Mouse (Mus musculus): ENCODE measurements around the gene Lemd1. TPM values are rescaled to one million over a fixed set of nuclear protein-coding genes. Genes with fewer than 3 reads are reported as not detected.
A peak's percentile ranks its signal among the peaks of the same experiment; 100 is the strongest.

Gene Lemd1
- total and polyA plus RNA-seq, 2 experiments, result not detected

GRCm38 (mm10) chr1:132298425-132298800, 107.2 kb downstream of the Lemd1 start, which contains the start of gene Klhdc8a:
Klhdc8a (plus strand) TSS chr1:132298626.
- H3K4me1 ChIP-seq (ENCODE audit: control insufficient read depth, insufficient read depth, low read length), result peaks cover 11% of the 10 kb centered on the region
- 3% methylated on average over 28 of the region's 28 CpGs for WGBS
- H3K9ac ChIP-seq (ENCODE audit: low read depth, low read length), result peak within 1 kb of the TSS; percentile 92
- H3K36me3 ChIP-seq (ENCODE audit: control insufficient read depth, insufficient read depth, low read length), result no peaks in the 10 kb centered on the region
- H3K79me2 ChIP-seq (ENCODE audit: control insufficient read depth, insufficient read depth, low read length), result no peaks in the 10 kb centered on the region
- DNase-seq (ENCODE audit: extremely low read depth, low read depth, low spot score), result peak; percentile 84
- peak within 1 kb of the TSS; percentile 76 for H3K4me3 ChIP-seq (ENCODE audit: insufficient read depth, low read depth, low read length)
- no peak for TF ChIP-seq CTCF (IDR thresholded peaks at IDR 0.05; ENCODE audit: low read depth, low read length)
- peak; percentile 52 for TF ChIP-seq POLR2A (IDR thresholded peaks at IDR 0.05; ENCODE audit: extremely low read depth, insufficient read depth, low read length)
- H3K27ac ChIP-seq (replicated peaks; ENCODE audit: insufficient read depth, low read depth, low read length), result peak within 1 kb of the TSS; percentile 75
- H3K27me3 ChIP-seq (ENCODE audit: control insufficient read depth, insufficient read depth, low read length), result no peaks in the 10 kb centered on the region

DNA sequence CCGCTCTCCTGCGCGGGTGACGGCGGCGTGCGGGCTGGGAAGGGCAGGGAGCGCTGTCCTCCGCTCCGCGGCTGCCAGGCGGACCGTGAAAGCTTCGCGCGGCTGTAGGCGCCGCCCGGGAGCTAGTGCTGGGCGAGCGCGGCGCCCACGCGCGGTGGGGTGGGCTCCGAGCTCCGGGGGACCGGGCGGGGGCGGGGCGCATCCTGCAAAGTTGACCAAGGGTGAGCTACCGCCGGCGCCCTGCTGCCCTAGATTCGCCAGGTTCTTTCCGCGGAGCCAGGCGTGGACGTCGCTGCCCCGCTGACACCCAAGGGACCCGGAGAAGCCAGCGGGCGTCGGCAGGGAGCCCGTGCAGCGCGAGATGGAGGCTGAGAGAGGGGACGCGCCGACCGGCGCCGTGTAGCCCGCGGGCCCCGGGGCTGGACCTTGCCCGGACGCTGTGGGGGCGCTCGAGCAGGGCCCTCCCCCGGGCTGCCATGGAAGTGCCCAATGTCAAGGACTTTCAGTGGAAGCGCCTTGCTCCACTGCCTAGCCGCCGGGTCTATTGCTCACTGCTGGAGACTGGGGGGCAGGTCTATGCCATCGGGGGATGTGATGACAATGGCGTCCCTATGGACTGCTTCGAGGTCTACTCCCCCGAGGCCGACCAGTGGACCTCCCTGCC, 107.7 kb downstream of the Lemd1 start:
- no peak for TF ChIP-seq CTCF (IDR thresholded peaks at IDR 0.05; ENCODE audit: low read depth, low read length)
- TF ChIP-seq POLR2A (IDR thresholded peaks at IDR 0.05; ENCODE audit: extremely low read depth, insufficient read depth, low read length), result no peak
- peak overlapping the region; percentile 92 for H3K9ac ChIP-seq (ENCODE audit: low read depth, low read length)
- no peak for DNase-seq (ENCODE audit: extremely low read depth, low read depth, low spot score)
- H3K27ac ChIP-seq (replicated peaks; ENCODE audit: insufficient read depth, low read depth, low read length), result peak overlapping the region; percentile 75
- 1% methylated on average over 71 of the region's 71 CpGs for WGBS
- H3K4me1 ChIP-seq (ENCODE audit: control insufficient read depth, insufficient read depth, low read length), result peaks cover 11% of the 10 kb centered on the region
- H3K36me3 ChIP-seq (ENCODE audit: control insufficient read depth, insufficient read depth, low read length), result no peaks in the 10 kb centered on the region
- no peaks in the 10 kb centered on the region for H3K79me2 ChIP-seq (ENCODE audit: control insufficient read depth, insufficient read depth, low read length)
- H3K4me3 ChIP-seq (ENCODE audit: insufficient read depth, low read depth, low read length), result peak overlapping the region; percentile 76
- H3K27me3 ChIP-seq (ENCODE audit: control insufficient read depth, insufficient read depth, low read length), result no peaks in the 10 kb centered on the region

GRCm38 (mm10) chr1:132299744-132300143, 108.5 kb downstream of the Lemd1 start:
- H3K27me3 ChIP-seq (ENCODE audit: control insufficient read depth, insufficient read depth, low read length), result no peaks in the 10 kb centered on the region
- H3K4me1 ChIP-seq (ENCODE audit: control insufficient read depth, insufficient read depth, low read length), result peaks cover 11% of the 10 kb centered on the region
- no peak overlapping the region for H3K27ac ChIP-seq (replicated peaks; ENCODE audit: insufficient read depth, low read depth, low read length)
- H3K36me3 ChIP-seq (ENCODE audit: control insufficient read depth, insufficient read depth, low read length), result no peaks in the 10 kb centered on the region
- H3K79me2 ChIP-seq (ENCODE audit: control insufficient read depth, insufficient read depth, low read length), result no peaks in the 10 kb centered on the region
- H3K4me3 ChIP-seq (ENCODE audit: insufficient read depth, low read depth, low read length), result no peak overlapping the region
- TF ChIP-seq POLR2A (IDR thresholded peaks at IDR 0.05; ENCODE audit: extremely low read depth, insufficient read depth, low read length) (no peak), CTCF (IDR thresholded peaks at IDR 0.05; ENCODE audit: low read depth, low read length) (no peak)
- WGBS, result 49% methylated on average over 5 of the region's 5 CpGs
- peak; percentile 73 for DNase-seq (ENCODE audit: extremely low read depth, low read depth, low spot score)
- H3K9ac ChIP-seq (ENCODE audit: low read depth, low read length), result no peak overlapping the region

GRCm38 (mm10) chr1:132301242-132301641, 110.0 kb downstream of the Lemd1 start:
- Histone ChIP-seq H3K79me2 (ENCODE audit: control insufficient read depth, insufficient read depth, low read length) (no peaks in the 10 kb centered on the region), H3K9ac (ENCODE audit: low read depth, low read length) (no peak overlapping the region), H3K4me1 (ENCODE audit: control insufficient read depth, insufficient read depth, low read length) (peaks cover 11% of the 10 kb centered on the region), H3K27ac (replicated peaks; ENCODE audit: insufficient read depth, low read depth, low read length) (no peak overlapping the region), H3K27me3 (ENCODE audit: control insufficient read depth, insufficient read depth, low read length) (no peaks in the 10 kb centered on the region), H3K4me3 (ENCODE audit: insufficient read depth, low read depth, low read length) (no peak overlapping the region), H3K36me3 (ENCODE audit: control insufficient read depth, insufficient read depth, low read length) (no peaks in the 10 kb centered on the region)
- no peak for TF ChIP-seq POLR2A (IDR thresholded peaks at IDR 0.05; ENCODE audit: extremely low read depth, insufficient read depth, low read length)
- no peak for TF ChIP-seq CTCF (IDR thresholded peaks at IDR 0.05; ENCODE audit: low read depth, low read length)
- DNase-seq (ENCODE audit: extremely low read depth, low read depth, low spot score), result no peak
- 95% methylated on average over 5 of the region's 5 CpGs for WGBS

DNA sequence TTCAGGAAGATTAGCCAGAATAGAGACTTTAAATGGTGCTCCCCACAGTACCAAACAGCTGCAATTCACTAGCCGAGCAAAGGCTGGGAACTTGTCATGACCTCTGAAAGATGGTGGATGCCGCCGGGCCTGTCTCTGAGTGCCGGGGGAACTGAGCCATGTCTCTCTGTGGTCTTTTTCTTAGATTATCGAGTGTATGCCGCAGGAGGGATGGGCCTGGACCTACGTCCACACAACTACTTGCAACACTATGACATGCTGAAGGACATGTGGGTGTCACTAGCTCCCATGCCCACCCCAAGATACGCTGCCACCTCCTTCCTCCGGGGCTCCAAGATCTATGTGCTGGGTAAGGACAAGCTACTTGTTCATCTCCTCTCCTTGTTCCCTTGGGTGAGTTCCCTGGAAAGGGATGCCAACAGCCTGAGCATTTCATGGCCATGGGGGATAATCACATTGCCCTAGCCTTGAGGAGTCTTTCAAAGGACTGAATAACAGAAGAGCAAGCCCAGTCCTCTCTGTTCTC, 111.2 kb downstream of the Lemd1 start:
- WGBS, result 95% methylated on average over 9 of the region's 9 CpGs
- Histone ChIP-seq H3K36me3 (ENCODE audit: control insufficient read depth, insufficient read depth, low read length) (no peaks in the 10 kb centered on the region), H3K9ac (ENCODE audit: low read depth, low read length) (no peak overlapping the region), H3K4me3 (ENCODE audit: insufficient read depth, low read depth, low read length) (no peak overlapping the region), H3K27ac (replicated peaks; ENCODE audit: insufficient read depth, low read depth, low read length) (no peak overlapping the region), H3K4me1 (ENCODE audit: control insufficient read depth, insufficient read depth, low read length) (peaks cover 11% of the 10 kb centered on the region), H3K27me3 (ENCODE audit: control insufficient read depth, insufficient read depth, low read length) (no peaks in the 10 kb centered on the region), H3K79me2 (ENCODE audit: control insufficient read depth, insufficient read depth, low read length) (no peaks in the 10 kb centered on the region)
- DNase-seq (ENCODE audit: extremely low read depth, low read depth, low spot score), result no peak
- TF ChIP-seq CTCF (IDR thresholded peaks at IDR 0.05; ENCODE audit: low read depth, low read length) (no peak), POLR2A (IDR thresholded peaks at IDR 0.05; ENCODE audit: extremely low read depth, insufficient read depth, low read length) (no peak)

GRCm38 (mm10) chr1:132304618-132305214, 113.5 kb downstream of the Lemd1 start:
- Histone ChIP-seq H3K27ac (replicated peaks; ENCODE audit: insufficient read depth, low read depth, low read length) (no peak overlapping the region), H3K4me3 (ENCODE audit: insufficient read depth, low read depth, low read length) (no peak overlapping the region), H3K79me2 (ENCODE audit: control insufficient read depth, insufficient read depth, low read length) (no peaks in the 10 kb centered on the region), H3K9ac (ENCODE audit: low read depth, low read length) (no peak overlapping the region), H3K4me1 (ENCODE audit: control insufficient read depth, insufficient read depth, low read length) (no peaks in the 10 kb centered on the region), H3K27me3 (ENCODE audit: control insufficient read depth, insufficient read depth, low read length) (no peaks in the 10 kb centered on the region; the same call in 1 of the 2 replicates), H3K36me3 (ENCODE audit: control insufficient read depth, insufficient read depth, low read length) (no peaks in the 10 kb centered on the region)
- WGBS, result 79% methylated on average over 9 of the region's 9 CpGs
- DNase-seq (ENCODE audit: extremely low read depth, low read depth, low spot score), result no peak
- TF ChIP-seq CTCF (IDR thresholded peaks at IDR 0.05; ENCODE audit: low read depth, low read length), result no peak
- no peak for TF ChIP-seq POLR2A (IDR thresholded peaks at IDR 0.05; ENCODE audit: extremely low read depth, insufficient read depth, low read length)
